Mouse (Mus musculus) lung, postnatal 14 days (tissue): Measurements from ENCODE around the gene Gm13276.
"Not testable (repeated sequence)": the region's sequence is repeated elsewhere in the genome, so short reads cannot be mapped to it uniquely, and the experiment has no call there.

ENCODE experiments used
- DNase-seq: peaks from one replicate; pipeline ENCODE4 v3.0.0; 2021

The Gm13276 gene

GRCm38 (mm10) chr4:88788402-88788801 is 2.9 kb downstream of the Gm13276 start, which contains the start of gene Gm13277:
TSS of gene Gm13277 (plus strand) at chr4:88788632.
- peak; percentile 67 for DNase-seq

- not testable (repeated sequence) for DNase-seq
Observed at GRCm38 (mm10) chr4:88791250-88791649, 5.7 kb downstream of the Gm13276 start, which contains the start of gene Gm13278. TSS of gene Gm13278 (plus strand) at chr4:88791550.

- DNase-seq: peak; percentile 42
Observed at GRCm38 (mm10) chr4:88793936-88794675, 8.6 kb downstream of the Gm13276 start, which contains the start of gene Gm13275. TSS of gene Gm13275 (plus strand) at chr4:88794487.

DNA sequence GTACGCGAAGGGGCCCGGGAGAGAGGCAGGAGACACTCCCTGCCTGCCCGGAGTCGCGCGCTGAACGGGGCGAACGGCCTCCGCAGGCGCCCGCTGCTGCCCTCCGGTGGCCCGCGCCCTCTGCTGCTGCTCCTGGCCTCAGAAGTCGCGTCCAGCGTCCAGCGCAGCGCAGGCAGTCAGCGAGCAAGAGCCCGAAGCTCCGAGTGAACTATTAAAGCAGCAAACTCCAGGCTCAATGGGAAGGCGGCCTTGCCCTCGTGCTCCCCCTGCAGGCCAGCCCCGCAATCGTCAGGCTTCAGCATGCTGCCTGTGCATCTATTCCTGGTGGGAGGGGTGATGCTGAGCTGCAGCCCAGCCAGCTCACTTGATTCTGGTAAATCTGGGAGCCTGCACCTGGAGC is 11.6 kb downstream of the Gm13276 start, which contains the start of gene Gm13279:
Gm13279 (plus strand) TSS at position 301 of the 400 bp plus-strand sequence.
- DNase-seq: not testable (repeated sequence)

DNA sequence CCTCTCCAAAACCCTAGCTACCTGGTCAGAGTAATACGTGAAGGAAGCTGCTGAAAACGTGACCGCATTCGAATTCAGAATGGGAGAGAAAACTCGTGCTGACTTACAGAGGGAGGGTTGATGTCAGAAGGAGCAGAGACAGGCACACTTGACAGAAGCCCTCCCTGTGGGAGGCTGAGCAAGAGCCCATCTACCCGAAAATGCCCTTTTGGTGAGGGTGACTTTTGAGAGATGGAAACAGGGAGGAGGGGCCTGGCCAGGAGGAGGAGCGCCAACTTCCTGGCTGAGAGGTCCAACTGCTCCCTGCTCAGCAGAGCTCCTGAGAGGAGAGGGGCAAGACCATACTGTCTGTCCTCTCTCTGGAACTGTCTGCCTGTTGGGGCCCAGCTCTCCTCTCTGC is 13.9 kb downstream of the Gm13276 start, which contains the start of gene Gm13285:
Gm13285 (plus strand) TSS at position 301 of the 400 bp plus-strand sequence.
- DNase-seq: not testable (repeated sequence)

DNA sequence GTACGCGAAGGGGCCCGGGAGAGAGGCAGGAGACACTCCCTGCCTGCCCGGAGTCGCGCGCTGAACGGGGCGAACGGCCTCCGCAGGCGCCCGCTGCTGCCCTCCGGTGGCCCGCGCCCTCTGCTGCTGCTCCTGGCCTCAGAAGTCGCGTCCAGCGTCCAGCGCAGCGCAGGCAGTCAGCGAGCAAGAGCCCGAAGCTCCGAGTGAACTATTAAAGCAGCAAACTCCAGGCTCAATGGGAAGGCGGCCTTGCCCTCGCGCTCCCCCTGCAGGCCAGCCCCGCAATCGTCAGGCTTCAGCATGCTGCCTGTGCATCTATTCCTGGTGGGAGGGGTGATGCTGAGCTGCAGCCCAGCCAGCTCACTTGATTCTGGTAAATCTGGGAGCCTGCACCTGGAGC is 17.4 kb downstream of the Gm13276 start, which contains the start of gene Gm13287:
Gm13287 (plus strand) TSS at position 301 of the 400 bp plus-strand sequence.
- DNase-seq: not testable (repeated sequence)

- not testable (repeated sequence) for DNase-seq
Observed at GRCm38 (mm10) chr4:88805231-88805630, 19.7 kb downstream of the Gm13276 start, which contains the start of gene Gm13288. TSS of gene Gm13288 (plus strand) at chr4:88805531.

- peak; percentile 34 for DNase-seq
Observed at GRCm38 (mm10) chr4:88805761-88806160, 20.3 kb downstream of the Gm13276 start.

GRCm38 (mm10) chr4:88815928-88816327 is 30.4 kb downstream of the Gm13276 start, which contains the start of gene Ifna7:
TSS of gene Ifna7 (plus strand) at chr4:88816228.
- no peak for DNase-seq

- DNase-seq: no peak
Observed at GRCm38 (mm10) chr4:88819659-88820058, 34.1 kb downstream of the Gm13276 start, which contains the start of gene Ifna11. TSS of gene Ifna11 (plus strand) at chr4:88819959.

GRCm38 (mm10) chr4:88822995-88823394 is 37.5 kb downstream of the Gm13276 start:
- no peak for DNase-seq

DNA sequence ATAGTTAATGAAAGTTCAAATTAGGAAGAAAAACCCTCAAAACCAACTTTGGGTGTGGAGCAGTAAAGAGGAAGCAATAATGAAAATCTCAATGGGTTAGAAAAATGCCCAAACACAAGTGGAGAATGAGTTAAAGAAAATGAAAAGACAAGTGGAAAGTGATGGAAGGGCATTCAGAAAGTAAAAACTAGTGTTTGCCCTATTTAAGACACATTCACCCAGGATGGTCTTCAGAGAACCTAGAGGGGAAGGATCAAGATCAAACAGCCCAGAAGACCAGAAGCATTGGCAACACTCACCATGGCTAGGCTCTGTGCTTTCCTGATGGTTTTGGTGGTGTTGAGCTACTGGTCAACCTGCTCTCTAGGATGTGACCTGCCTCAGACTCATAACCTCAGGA is 41.6 kb downstream of the Gm13276 start, which contains the start of gene Ifna6:
Ifna6 (plus strand) TSS at position 301 of the 400 bp plus-strand sequence.
- DNase-seq: not testable (repeated sequence)

DNA sequence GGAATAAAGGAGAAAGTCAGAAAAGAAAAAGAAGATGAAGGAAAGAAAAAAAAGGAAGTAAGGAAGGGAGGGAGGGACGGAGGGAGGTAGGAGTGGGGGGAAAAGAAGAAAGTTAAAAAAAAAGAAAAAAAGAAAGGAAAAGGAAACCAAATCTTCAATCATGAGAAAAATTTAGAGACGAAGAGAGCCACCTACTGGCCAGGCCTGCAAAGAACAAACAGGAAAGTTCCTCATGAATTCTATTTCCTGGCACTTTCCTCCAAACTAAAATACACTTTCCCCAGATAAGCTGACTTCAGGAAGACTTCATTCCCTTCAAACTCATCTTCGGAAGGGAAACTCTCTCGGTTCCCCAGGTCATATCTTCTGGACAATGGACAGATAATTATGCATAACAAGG is 45.0 kb downstream of the Gm13276 start:
- peak; percentile 22 for DNase-seq

DNA sequence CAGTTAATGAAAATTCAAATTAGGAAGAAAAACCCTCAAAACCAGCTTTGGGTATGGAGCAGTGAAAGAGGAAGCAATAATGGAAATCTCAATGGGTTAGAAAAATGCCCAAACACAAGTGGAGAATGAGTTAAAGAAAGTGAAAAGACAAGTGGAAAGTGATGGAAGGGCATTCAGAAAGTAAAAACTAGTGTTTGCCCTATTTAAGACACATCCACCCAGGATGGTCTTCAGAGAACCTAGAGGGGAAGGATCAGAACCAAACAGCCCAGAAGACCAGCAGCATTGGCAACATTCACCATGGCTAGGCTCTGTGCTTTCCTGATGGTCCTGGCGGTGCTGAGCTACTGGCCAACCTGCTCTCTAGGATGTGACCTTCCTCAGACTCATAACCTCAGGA is 49.7 kb downstream of the Gm13276 start, which contains the start of gene Ifna5:
Ifna5 (plus strand) TSS at position 301 of the 400 bp plus-strand sequence.
- not testable (repeated sequence) for DNase-seq
